Mouse (Mus musculus): ENCODE measurements at regions not wholly inside any gene's neighbourhood (a gene's known extent, or its start where the extent isn't known, plus 50 kb on each side); places are given as distances from the start of the nearest gene placed in this dataset.

- no peak overlapping the region for H3K4me3 ChIP-seq (replicated peaks in 1 of 3; ENCODE audit: low read depth in 2 of 3, low read length in 2 of 3, poor library complexity in 1 of 3)
- in situ Hi-C loops (cut with MboI; ENCODE audit: low pct_ligation_motif_present, low pct_unique_long_range_greater_than_20kb, low sequenced_read_pairs) (loop anchor here (5.0 kb wide), 1 partner anchor 52 kb away; no protein-coding TSS in a partner anchor), dilution Hi-C loops (cut with MboI; ENCODE audit: extremely low pct_ligation_motif_present, extremely low pct_unique_long_range_greater_than_20kb, low sequenced_read_pairs) (no loop called here)
- H3K9me3 ChIP-seq (replicated peaks; ENCODE audit: low read length) = no peaks in the 10 kb centered on the region
- no peak for TF ChIP-seq ELF1 (IDR thresholded peaks at IDR 0.05; ENCODE audit: low read depth, low read length)
- TF ChIP-seq POLR2A (IDR thresholded peaks at IDR 0.05; ENCODE audit: low read depth, low read length) = no peak
- TF ChIP-seq MYC (IDR thresholded peaks at IDR 0.05; ENCODE audit: low read depth, low read length) = no peak
- no peak for TF ChIP-seq E2F4 (IDR thresholded peaks at IDR 0.05; ENCODE audit: insufficient replicate concordance, low read depth, low read length)
- TF ChIP-seq UBTF (IDR thresholded peaks at IDR 0.05; ENCODE audit: low read depth, low read length) = no peak
- TF ChIP-seq ETS1 (conservative IDR thresholded peaks at IDR 0.05; ENCODE audit: low read depth, low read length) = no peak
- TF ChIP-seq MAFK (IDR thresholded peaks at IDR 0.05; ENCODE audit: insufficient replicate concordance, low read length) = no peak
- no peaks in the 10 kb centered on the region for H3K36me3 ChIP-seq (replicated peaks in 1 of 2; ENCODE audit: control insufficient read depth in 1 of 2, insufficient read depth in 1 of 2, low read length in 1 of 2)
- H3K9ac ChIP-seq (ENCODE audit: insufficient read depth, low read depth) = no peak overlapping the region
- no peaks in the 10 kb centered on the region for H3K79me2 ChIP-seq (replicated peaks; ENCODE audit: control insufficient read depth, extremely low read depth, insufficient read depth, poor library complexity, severe bottlenecking)
- H3K27ac ChIP-seq (ENCODE audit: insufficient read depth, low read depth) = no peak overlapping the region
- H3K4me2 ChIP-seq (ENCODE audit: insufficient read depth, low read depth, poor library complexity, severe bottlenecking) = no peak overlapping the region
- H3K4me1 ChIP-seq (ENCODE audit: control insufficient read depth in 1 of 2, insufficient read depth in 2 of 2) = peaks cover 38 to 51% of the 10 kb centered on the region in 2 experiments
- no peaks in the 10 kb centered on the region for H3K27me3 ChIP-seq (replicated peaks)
- DNase-seq (ENCODE audit: extremely low read depth) = no peak
These were observed 58.0 kb upstream of the Bod1 start for GRCm38 (mm10) chr11:31729728-31730127.

GRCm38 (mm10) chr11:31730181-31730580 lies 58.5 kb upstream of the Bod1 start:
- no peak overlapping the region for H3K9ac ChIP-seq (ENCODE audit: insufficient read depth, low read depth)
- H3K79me2 ChIP-seq (replicated peaks; ENCODE audit: control insufficient read depth, extremely low read depth, insufficient read depth, poor library complexity, severe bottlenecking) = no peaks in the 10 kb centered on the region
- peak; percentile 43 for DNase-seq (ENCODE audit: extremely low read depth)
- dilution Hi-C loops (cut with MboI; ENCODE audit: extremely low pct_ligation_motif_present, extremely low pct_unique_long_range_greater_than_20kb, low sequenced_read_pairs) = no loop called here
- H3K36me3 ChIP-seq (replicated peaks in 1 of 2; ENCODE audit: control insufficient read depth in 1 of 2, insufficient read depth in 1 of 2, low read length in 1 of 2) = no peaks in the 10 kb centered on the region
- TF ChIP-seq USF1 (IDR thresholded peaks at IDR 0.05; ENCODE audit: low read depth, low read length) (no peak), EP300 (IDR thresholded peaks at IDR 0.05; ENCODE audit: low read length) (peak; percentile 55; the same call in 1 of the 2 replicates), E2F4 (IDR thresholded peaks at IDR 0.05; ENCODE audit: insufficient replicate concordance, low read depth, low read length) (no peak), MYC (IDR thresholded peaks at IDR 0.05; ENCODE audit: low read depth, low read length) (no peak), IRF4 (IDR thresholded peaks at IDR 0.05; ENCODE audit: low read depth, low read length) (peak; percentile 55; the same call in 1 of the 2 replicates), ETS1 (conservative IDR thresholded peaks at IDR 0.05; ENCODE audit: low read depth, low read length) (peak; percentile 76), TCF12 (IDR thresholded peaks at IDR 0.05; ENCODE audit: low read depth, low read length) (peak; percentile 86), MEF2A (IDR thresholded peaks at IDR 0.05; ENCODE audit: borderline replicate concordance, low read depth, low read length) (peak; percentile 83), BHLHE40 (IDR thresholded peaks at IDR 0.05; ENCODE audit: low read depth, low read length) (peak; percentile 88)
- H3K4me3 ChIP-seq (replicated peaks in 1 of 3; ENCODE audit: low read depth in 2 of 3, low read length in 2 of 3, poor library complexity in 1 of 3) = no peak overlapping the region
- peaks cover 42 to 56% of the 10 kb centered on the region in 2 experiments for H3K4me1 ChIP-seq (ENCODE audit: control insufficient read depth in 1 of 2, insufficient read depth in 2 of 2)
- in situ Hi-C loops (cut with MboI; ENCODE audit: low pct_ligation_motif_present, low pct_unique_long_range_greater_than_20kb, low sequenced_read_pairs) = no loop called here
- no peaks in the 10 kb centered on the region for H3K27me3 ChIP-seq (replicated peaks)
- H3K4me2 ChIP-seq (ENCODE audit: insufficient read depth, low read depth, poor library complexity, severe bottlenecking) = no peak overlapping the region
- no peaks in the 10 kb centered on the region for H3K9me3 ChIP-seq (replicated peaks; ENCODE audit: low read length)
- H3K27ac ChIP-seq (ENCODE audit: insufficient read depth, low read depth) = no peak overlapping the region

- no peak for DNase-seq (ENCODE audit: extremely low read depth)
- H3K4me1 ChIP-seq (ENCODE audit: control insufficient read depth in 1 of 2, insufficient read depth in 2 of 2) = peaks cover 42 to 61% of the 10 kb centered on the region in 2 experiments
- H3K79me2 ChIP-seq (replicated peaks; ENCODE audit: control insufficient read depth, extremely low read depth, insufficient read depth, poor library complexity, severe bottlenecking) = no peaks in the 10 kb centered on the region
- H3K9me3 ChIP-seq (replicated peaks; ENCODE audit: low read length) = no peaks in the 10 kb centered on the region
- H3K27ac ChIP-seq (ENCODE audit: insufficient read depth, low read depth) = no peak overlapping the region
- dilution Hi-C loops (cut with MboI; ENCODE audit: extremely low pct_ligation_motif_present, extremely low pct_unique_long_range_greater_than_20kb, low sequenced_read_pairs) (no loop called here), in situ Hi-C loops (cut with MboI; ENCODE audit: low pct_ligation_motif_present, low pct_unique_long_range_greater_than_20kb, low sequenced_read_pairs) (no loop called here)
- TF ChIP-seq BHLHE40 (IDR thresholded peaks at IDR 0.05; ENCODE audit: low read depth, low read length) (no peak), POLR2A (IDR thresholded peaks at IDR 0.05; ENCODE audit: low read depth, low read length) (no peak), RCOR1 (conservative IDR thresholded peaks at IDR 0.05; ENCODE audit: low read depth, low read length) (no peak), EP300 (IDR thresholded peaks at IDR 0.05; ENCODE audit: low read length) (no peak)
- no peak overlapping the region for H3K4me2 ChIP-seq (ENCODE audit: insufficient read depth, low read depth, poor library complexity, severe bottlenecking)
- H3K4me3 ChIP-seq (replicated peaks in 1 of 3; ENCODE audit: low read depth in 2 of 3, low read length in 2 of 3, poor library complexity in 1 of 3) = no peak overlapping the region
- H3K36me3 ChIP-seq (replicated peaks in 1 of 2; ENCODE audit: control insufficient read depth in 1 of 2, insufficient read depth in 1 of 2, low read length in 1 of 2) = no peaks in the 10 kb centered on the region
- no peak overlapping the region for H3K9ac ChIP-seq (ENCODE audit: insufficient read depth, low read depth)
- H3K27me3 ChIP-seq (replicated peaks) = no peaks in the 10 kb centered on the region
These were observed 59.0 kb upstream of the Bod1 start for GRCm38 (mm10) chr11:31730680-31731079.

Data from CH12.LX (cell line).